Mouse (Mus musculus) Patski (cell line): Measurements from ENCODE around the gene Immt. TPM values are rescaled to one million over a fixed set of nuclear protein-coding genes. Genes with fewer than 3 reads are reported as not detected.

ENCODE experiments used
- ATAC-seq: fragments of 100-300 bp; one replicate; pipeline ENCODE4 v1.8.0; 2021
- CTCF ChIA-PET: fragments of 350-600 bp; sonication (Branson Sonifier 250); formaldehyde crosslinking; loops from one replicate; lab custom pipeline; 2022; ENCODE audit warnings: inconsistent platforms; lab: Charles Lee
- POLR2A ChIA-PET: fragments of 350-600 bp; sonication (Branson Sonifier 250); formaldehyde crosslinking; loops from one replicate; lab custom pipeline; 2022; ENCODE audit warnings: antibody characterized with exemption, inconsistent platforms; lab: Charles Lee
- DNase-seq: peaks from one replicate; pipeline ENCODE4 v3.0.0-alpha.2; 2011; ENCODE audit warnings: low read depth, low spot score
- H3K27me3 ChIP-seq: fragments of 371-371 bp; one replicate; pipeline ENCODE4 v1.5.1; 2021
- CTCF ChIP-seq: fragments of 100-300 bp; IDR thresholded peaks from one replicate; pipeline ENCODE4 v1.5.1; 2021
- in situ Hi-C: fragments of 300-500 bp; cut with MboI; formaldehyde crosslinking; loops from 3 replicates; pipeline ENCODE4 v1.11.1; 2018; ENCODE audit warnings: low pct_unique_long_range_greater_than_20kb, mixed read lengths
- polyA plus RNA-seq: library from polyadenylated mRNA; unstranded; gene quantifications from one replicate; pipeline ENCODE4 v1.2.3, GENCODE M21; 2021

The Immt gene
- polyA plus RNA-seq, result 219 TPM

DNA sequence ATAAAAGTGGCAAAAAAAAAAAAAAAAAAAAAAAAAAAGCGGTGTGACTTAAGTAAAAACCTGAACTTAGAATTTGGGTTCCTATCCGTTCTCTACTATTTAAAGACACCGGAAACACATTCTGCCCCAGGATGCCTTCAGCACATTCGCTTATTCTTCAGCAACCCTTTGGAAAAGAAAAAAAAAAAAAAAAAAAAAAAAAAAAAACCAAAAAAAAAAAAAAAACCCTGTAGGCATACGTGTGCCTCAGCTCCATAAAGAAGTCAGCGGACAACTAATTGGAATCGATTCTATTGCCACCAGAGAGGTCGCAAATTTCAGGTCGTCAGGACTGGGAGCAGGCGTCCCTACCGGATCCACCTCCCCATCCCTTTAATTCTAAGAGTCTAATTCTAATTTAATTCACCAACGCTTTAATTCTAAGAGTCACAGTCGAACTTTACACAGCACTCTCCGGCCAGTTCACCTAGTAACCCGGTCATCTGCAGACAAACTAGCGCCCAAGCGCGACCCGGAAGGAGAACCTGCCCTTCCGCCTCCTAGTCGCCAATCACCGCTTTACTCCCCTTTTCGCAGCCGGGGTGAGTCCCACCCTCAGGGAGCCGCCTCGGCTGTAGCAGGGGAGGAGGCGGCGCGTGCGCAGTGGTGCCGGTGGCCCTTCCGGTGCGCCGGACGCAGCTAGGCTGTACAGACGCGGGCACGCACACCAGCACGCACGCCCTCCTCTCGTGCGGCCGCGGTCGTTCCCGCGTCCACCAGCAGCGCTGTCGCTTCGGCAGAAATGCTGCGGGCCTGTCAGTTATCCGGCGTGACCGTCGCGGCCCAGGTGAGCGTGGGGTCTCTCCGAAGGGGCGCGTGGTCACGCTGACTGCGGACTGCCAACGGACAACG is at the start of gene Immt:
Gene Immt, plus strand, starts transcription at position 642 of the 891 bp plus-strand sequence.
- no peak for TF ChIP-seq CTCF
- H3K27me3 ChIP-seq, result peaks cover 1% of the 10 kb centered on the region
- POLR2A ChIA-PET, result interaction anchor here (0.6 kb wide), 3 partner anchors 14 to 355 kb away, joined by 4 to 5 read pairs (median 4); no protein-coding TSS in a partner anchor
- in situ Hi-C loops, result no loop called here
- CTCF ChIA-PET, result no interaction called here
- DNase-seq (peak; percentile 77), ATAC-seq (peak; percentile 96)

DNA sequence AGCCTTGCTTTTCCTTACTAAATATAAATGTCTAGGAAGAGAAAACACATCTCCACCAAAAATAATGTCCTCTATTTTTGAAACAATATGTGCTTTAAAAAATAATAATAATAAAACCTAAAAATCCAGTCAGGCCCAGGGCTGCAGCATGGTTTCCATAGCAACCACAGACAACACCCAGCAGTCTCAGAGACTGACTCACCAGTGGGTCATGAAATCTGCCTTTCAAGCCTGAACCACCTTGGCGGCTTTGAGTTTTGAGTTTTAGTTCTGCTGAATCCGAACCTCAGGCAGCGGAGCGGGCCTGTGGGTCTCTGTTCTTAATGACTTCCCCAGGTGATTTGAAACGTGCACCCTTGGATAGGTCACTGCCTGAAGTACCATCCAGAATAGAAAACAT is 48.0 kb upstream of the Immt start:
- POLR2A ChIA-PET, result no interaction called here

DNA sequence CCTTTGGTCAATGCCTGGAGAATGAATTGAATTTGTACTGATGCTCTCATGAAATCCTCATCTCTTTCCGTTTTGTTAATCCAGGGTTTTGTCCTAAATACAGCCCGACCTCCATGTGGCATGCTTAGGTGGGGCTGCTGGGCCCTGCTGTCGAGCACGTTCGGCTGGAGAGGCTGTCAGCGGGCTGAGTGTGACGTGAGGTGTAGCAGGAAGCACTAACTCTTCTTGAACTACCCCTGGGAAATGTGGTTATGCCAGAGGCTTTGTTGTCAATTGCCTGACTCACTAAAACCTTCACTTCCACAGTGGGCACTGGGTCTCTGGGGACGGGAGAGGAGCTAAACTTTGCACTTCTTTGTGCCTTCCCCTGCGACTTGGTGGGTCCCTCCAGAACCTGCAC is 42.8 kb upstream of the Immt start:
- H3K27me3 ChIP-seq, result peaks cover 14% of the 10 kb centered on the region
- ChIA-PET CTCF (interaction anchor here (1.7 kb wide), 1 partner anchor 16 kb away, joined by 4 read pairs; no protein-coding TSS in a partner anchor), POLR2A (no interaction called here)
- no peak for ATAC-seq
- no peak for DNase-seq
- in situ Hi-C loops, result no loop called here
- TF ChIP-seq CTCF, result no peak

More for the DNA sequence above, 48.0 kb upstream of the Immt start:
- no peak for ATAC-seq
- in situ Hi-C loops, result no loop called here
- peaks cover 8% of the 10 kb centered on the region for H3K27me3 ChIP-seq
- CTCF ChIA-PET, result no interaction called here
- no peak for TF ChIP-seq CTCF
- no peak for DNase-seq

DNA sequence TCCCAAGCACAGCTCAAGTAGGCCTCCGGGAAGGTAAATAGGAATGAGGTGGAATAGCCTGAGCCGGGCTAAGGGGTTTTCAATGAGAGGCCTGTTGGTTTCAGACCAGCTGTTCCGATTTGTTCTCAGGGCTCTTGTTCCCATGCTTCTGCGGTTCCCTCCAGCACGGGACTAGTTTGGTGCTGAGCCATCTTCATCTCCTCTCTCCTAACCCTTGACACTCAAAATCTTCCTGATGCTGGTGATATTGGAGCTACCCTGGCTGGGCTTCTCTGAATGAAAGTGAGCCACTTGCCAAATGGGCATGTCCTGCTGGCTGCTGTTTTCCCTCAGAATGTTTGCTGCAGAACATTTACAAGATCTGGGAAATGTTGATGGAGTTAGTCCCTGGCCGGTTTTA is 39.4 kb upstream of the Immt start:
- in situ Hi-C loops, result no loop called here
- ATAC-seq, result no peak
- DNase-seq, result no peak
- no peak for TF ChIP-seq CTCF
- CTCF ChIA-PET, result no interaction called here
- H3K27me3 ChIP-seq, result peaks cover 17% of the 10 kb centered on the region
- POLR2A ChIA-PET, result no interaction called here

DNA sequence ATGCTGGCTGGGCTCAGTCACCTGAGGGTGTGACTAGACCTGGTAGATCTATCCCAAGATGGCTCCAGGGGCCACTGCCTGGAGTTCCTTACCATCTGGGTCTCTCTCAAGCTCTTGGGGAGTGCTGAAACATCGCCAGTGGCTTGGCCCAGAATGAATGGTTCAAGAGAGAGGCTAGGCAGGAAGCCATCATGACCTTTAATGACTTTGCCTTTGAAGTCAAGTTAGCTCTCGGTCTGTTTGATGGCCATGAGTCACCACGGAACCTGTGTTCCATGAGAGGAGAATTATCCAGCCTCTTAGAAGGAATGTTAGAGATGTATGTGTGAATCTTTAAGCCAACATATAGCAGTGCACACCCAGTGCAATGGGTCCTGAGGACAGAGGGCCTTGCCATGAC is 31.7 kb upstream of the Immt start:
- ChIA-PET POLR2A (no interaction called here), CTCF (interaction anchor here (2.0 kb wide), 1 partner anchor 13 kb away, joined by 6 read pairs; no protein-coding TSS in a partner anchor)
- in situ Hi-C loops, result no loop called here

DNA sequence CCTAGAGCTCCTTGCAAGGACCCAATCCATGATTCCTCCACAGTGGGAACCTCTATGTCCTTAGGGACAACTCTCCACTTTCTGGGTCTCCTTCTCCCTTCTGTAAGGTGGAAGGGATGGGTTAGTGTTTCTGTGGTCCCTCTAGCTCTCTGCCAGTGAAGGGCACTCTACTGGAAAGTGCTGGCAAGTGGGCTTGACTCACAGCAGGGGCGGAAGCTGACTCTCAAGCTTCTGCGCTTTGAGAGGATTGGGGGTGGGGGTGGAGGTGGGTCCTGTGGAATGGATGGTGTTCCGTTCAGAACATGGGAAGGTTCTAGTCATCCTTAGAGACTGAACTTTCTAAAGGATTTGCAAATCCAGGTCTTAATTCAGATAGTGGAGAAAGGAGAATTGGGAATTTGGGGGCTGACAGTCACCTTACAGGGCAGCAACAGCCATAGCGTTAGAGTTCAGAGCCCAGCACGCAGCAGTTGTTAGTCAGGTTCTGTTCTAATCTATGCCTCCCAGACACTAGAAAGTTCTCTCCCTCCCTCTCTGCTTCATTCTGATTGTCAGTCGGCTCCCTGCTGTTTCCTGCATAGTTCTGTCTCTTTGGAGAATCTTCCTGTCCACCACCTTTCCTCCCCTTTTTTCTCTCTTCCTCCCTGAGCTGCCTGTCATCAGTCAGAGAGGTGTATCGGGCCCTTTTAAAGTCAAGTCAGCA is 30.0 kb upstream of the Immt start:
- TF ChIP-seq CTCF, result no peak

More for the DNA sequence above, 31.7 kb upstream of the Immt start:
- ATAC-seq (no peak), DNase-seq (no peak)
- H3K27me3 ChIP-seq, result peaks cover 3% of the 10 kb centered on the region
- TF ChIP-seq CTCF, result no peak

DNA sequence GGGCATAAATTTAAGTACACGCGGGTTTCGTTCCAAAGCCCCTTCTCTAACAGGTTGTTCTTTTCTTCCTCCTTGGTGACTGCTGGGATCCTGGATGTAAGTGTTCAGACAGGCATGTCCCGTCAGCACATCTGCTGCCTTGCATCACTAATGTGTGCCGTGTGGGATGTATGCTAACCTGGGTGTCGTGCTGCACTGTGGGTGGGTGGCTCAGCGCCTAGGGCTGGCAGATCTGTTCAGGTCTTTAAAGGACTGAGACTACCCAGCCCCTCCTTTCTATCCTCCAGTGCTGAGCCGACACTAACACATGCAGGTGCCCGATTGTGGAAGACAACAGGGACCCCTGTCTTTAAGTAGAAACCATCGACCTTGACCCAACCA is 29.4 kb upstream of the Immt start:
- no peak for TF ChIP-seq CTCF
- DNase-seq, result no peak
- in situ Hi-C loops, result loop anchor here (10.0 to 25.0 kb wide), 3 partner anchors 364 to 997 kb away; partner anchors contain the start of gene Rmnd5a
- no peaks in the 10 kb centered on the region for H3K27me3 ChIP-seq
- CTCF ChIA-PET, result no interaction called here
- POLR2A ChIA-PET, result no interaction called here
- ATAC-seq, result no peak

More for the DNA sequence above, 30.0 kb upstream of the Immt start:
- DNase-seq (no peak), ATAC-seq (no peak)
- POLR2A ChIA-PET, result no interaction called here
- CTCF ChIA-PET, result interaction anchor here (1.2 kb wide), 1 partner anchor 173 kb away, joined by 4 read pairs; no protein-coding TSS in a partner anchor
- H3K27me3 ChIP-seq, result no peaks in the 10 kb centered on the region
- in situ Hi-C loops, result loop anchor here (10.0 to 25.0 kb wide), 3 partner anchors 364 to 996 kb away; partner anchors contain the start of gene Rmnd5a

DNA sequence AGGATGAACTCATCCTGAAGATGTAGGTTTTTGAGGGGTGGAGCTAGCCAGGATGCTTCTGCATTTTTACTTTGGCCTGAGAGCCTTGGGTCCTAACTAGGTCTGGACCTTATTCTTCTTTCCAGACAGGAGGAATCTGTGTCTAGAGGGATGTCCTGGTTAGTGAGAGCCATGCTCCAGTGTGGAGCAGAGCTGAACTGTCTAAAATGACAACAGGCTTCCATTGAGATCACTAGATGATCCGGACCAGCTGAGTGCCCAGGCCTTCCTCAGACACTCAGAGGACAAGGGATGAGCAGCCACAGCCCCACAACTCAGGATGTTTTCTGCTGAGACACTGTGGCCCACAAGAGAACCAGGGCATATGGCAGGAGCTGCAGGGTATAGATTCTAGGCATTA is 27.5 kb upstream of the Immt start:
- H3K27me3 ChIP-seq, result no peaks in the 10 kb centered on the region
- POLR2A ChIA-PET, result no interaction called here
- no peak for DNase-seq
- no peak for TF ChIP-seq CTCF
- no peak for ATAC-seq
- in situ Hi-C loops, result loop anchor here (10.0 to 25.0 kb wide), 3 partner anchors 366 to 999 kb away; partner anchors contain the start of gene Rmnd5a
- CTCF ChIA-PET, result interaction anchor here (0.8 to 3.5 kb wide), 13 partner anchors 12 to 678 kb away, joined by 3 to 15 read pairs (median 3); no protein-coding TSS in a partner anchor

DNA sequence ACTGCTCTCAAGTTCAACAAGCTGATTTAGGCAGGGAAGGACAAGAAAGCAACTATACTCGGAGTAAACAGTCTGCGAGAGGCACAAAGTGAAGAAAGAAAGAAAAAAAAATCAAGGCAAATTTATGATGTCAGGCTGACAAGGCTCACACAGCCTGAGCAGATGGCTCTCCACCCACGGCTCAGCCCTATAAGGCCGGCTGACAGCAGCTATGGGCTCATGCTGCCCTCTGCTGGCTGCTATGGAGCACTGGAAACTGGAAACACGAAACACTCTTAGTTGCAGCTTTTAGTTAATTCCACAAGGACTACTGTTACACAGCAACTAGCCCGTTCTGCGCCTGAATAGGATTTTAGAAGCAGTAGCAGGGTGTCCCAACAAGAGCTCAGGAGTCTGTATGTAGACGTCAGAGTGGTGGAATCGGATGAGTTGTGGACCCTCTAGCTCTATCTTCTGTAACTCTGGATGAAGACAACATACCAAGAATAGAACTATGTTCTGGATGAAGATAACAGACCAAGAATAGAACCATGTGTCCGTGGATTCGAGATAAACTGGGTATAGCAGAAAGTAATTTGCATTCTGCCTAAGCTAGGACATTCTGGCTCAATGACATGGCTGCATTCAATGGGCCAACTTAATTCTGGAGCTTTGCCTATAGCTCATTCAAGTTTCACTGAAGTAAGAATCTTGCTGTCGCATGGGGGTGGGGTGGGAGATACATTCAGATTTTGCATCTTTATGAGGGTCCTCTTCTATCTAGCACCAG is 26.9 kb upstream of the Immt start:
- H3K27me3 ChIP-seq, result no peaks in the 10 kb centered on the region
- peak; percentile 75 for ATAC-seq
- TF ChIP-seq CTCF, result peak; percentile 93
- peak; percentile 35 for DNase-seq
- ChIA-PET POLR2A (no interaction called here), CTCF (interaction anchor here (0.7 to 3.5 kb wide), 16 partner anchors 11 to 679 kb away, joined by 3 to 15 read pairs (median 3); no protein-coding TSS in a partner anchor)
- in situ Hi-C loops, result loop anchor here (10.0 to 25.0 kb wide), 3 partner anchors 367 to 999 kb away; partner anchors contain the start of gene Rmnd5a
